Mouse (Mus musculus): Measurements from ENCODE around the gene Isl2.

GRCm38 (mm10) chr9:55560960-55561359 lies 22.5 kb downstream of the Isl2 start:
- TF ChIP-seq USF1 (IDR thresholded peaks at IDR 0.05; ENCODE audit: low read depth) (no peak), POLR2A (IDR thresholded peaks at IDR 0.05; ENCODE audit: insufficient read length, low read depth) (no peak), E2F4 (IDR thresholded peaks at IDR 0.05; ENCODE audit: insufficient read depth) (no peak), TCF12 (IDR thresholded peaks at IDR 0.05; ENCODE audit: insufficient read depth, poor library complexity, severe bottlenecking) (no peak), REST (IDR thresholded peaks at IDR 0.05; ENCODE audit: insufficient read depth, insufficient read length) (no peak), POLR2AphosphoS2 (IDR thresholded peaks at IDR 0.05; ENCODE audit: insufficient read length, low read depth) (no peak), SRF (IDR thresholded peaks at IDR 0.05; ENCODE audit: control insufficient read depth, insufficient read length, low read depth) (no peak), MYOG (IDR thresholded peaks at IDR 0.05; ENCODE audit: control insufficient read depth in 1 of 3, insufficient read depth in 1 of 3, insufficient read length in 2 of 3, low read depth in 2 of 3) (no peak), MAX (IDR thresholded peaks at IDR 0.05; ENCODE audit: low read depth) (no peak), CEBPB (IDR thresholded peaks at IDR 0.05; ENCODE audit: insufficient read depth, poor library complexity, severe bottlenecking) (no peak), TCF3 (IDR thresholded peaks at IDR 0.05; ENCODE audit: insufficient read length, low read depth) (no peak)

Measured in myocyte (in vitro differentiated cells).